Mouse (Mus musculus) adrenal gland, postnatal 36 days (tissue): ENCODE results near the gene Cfap57. TPM values are rescaled to one million over a fixed set of nuclear protein-coding genes. Genes with fewer than 3 reads are reported as not detected.
A peak's percentile ranks its signal among the peaks of the same experiment; 100 is the strongest.

Experiments
- DNase-seq, 2 experiments: peaks; one replicate each; pipeline ENCODE4 v3.0.0; 2021; ENCODE audit warnings: mixed read lengths in 1 of 2
- total RNA-seq, 2 experiments: library from RNA; stranded (reverse); gene quantifications; 2 replicates each; pipeline ENCODE4 v1.2.3; 2021

The Cfap57 gene
- total RNA-seq, 2 experiments from 2014 or later = not detected

GRCm38 (mm10) chr4:118564062-118564925, 56.3 kb downstream of the Cfap57 start:
- DNase-seq = no peak

- no peak for DNase-seq
Observed at GRCm38 (mm10) chr4:118553039-118553649, 67.4 kb downstream of the Cfap57 start.

GRCm38 (mm10) chr4:118548130-118548480, 72.5 kb downstream of the Cfap57 start:
- DNase-seq = peak in 1 of 2 experiments; percentile 11

GRCm38 (mm10) chr4:118547424-118548129, 73.0 kb downstream of the Cfap57 start:
- DNase-seq = peak in 1 of 2 experiments; percentile 42

GRCm38 (mm10) chr4:118544441-118545127, 76.0 kb downstream of the Cfap57 start:
- DNase-seq = no peak

DNA sequence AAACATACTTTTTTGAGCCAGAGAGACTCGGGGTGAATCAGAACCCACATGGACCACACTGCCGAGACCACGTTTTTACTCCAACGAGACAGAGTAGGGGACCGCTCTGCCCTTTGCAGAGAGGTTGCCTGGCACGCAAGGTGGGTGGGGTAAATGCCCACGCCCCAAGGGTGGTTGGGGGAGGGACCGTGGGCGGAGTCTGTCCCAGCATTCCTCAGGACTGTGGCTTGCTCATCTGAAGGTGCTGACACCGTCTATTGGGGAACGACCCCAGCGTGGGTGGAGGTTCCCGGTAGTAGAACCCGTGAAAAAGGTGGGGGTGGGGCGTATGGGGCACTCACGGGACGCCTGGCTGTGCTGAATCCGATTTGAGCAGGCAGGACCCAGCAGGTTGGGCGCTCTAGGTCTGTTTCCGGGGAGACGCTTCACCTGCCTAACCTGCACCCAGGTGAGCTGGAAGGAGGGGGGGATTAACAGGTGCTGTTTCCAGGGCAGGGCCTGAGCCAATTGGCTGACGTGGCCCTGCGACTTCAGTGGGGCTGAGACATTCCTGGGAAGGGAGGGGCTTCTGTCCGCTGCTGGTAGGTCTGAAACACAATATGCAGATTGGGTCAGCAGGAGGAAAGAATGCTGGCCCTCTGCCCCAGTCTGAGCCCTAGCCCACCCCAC, 76.9 kb downstream of the Cfap57 start, which contains the start of gene Tmem125:
Tmem125 (minus strand) TSS at position 453 of the 669 bp plus-strand sequence.
- DNase-seq = peak; percentile 73 to 81

GRCm38 (mm10) chr4:118543158-118543530, 77.4 kb downstream of the Cfap57 start:
- DNase-seq = peak; percentile 5 to 25

DNA sequence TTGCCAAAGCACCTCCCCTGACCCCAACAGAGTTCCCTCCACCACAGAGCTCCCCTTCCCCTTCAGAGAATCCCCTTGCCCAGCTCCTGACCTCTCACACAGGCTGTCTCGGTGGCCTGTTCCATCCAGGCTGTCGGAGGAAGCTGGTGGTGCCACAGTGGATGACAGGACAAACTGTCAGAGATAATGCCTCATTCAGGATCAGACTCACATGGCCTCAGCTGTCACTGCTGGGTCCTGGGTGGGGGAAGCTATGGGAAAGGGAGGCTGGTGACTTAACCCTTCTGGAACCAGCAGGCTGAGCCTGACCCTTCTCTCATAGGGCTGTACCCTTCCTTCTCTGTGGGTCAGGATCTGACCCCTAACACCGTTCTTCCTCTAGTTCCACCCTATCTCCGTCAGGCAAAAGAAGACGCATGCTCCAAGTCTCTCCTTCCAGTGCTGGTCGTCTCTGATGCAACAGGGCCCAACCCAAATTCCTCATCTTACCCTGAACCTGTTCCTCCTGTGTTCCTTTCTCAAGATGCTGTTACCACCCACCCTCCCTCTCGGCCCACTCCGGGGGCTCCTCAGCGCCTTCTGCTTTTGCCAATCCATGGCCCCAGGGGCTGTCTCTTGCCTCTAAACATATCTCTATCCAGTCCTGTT, 77.9 kb downstream of the Cfap57 start:
- DNase-seq = no peak

GRCm38 (mm10) chr4:118539904-118540303, 80.7 kb downstream of the Cfap57 start:
- no peak for DNase-seq

GRCm38 (mm10) chr4:118537801-118538200, 82.8 kb downstream of the Cfap57 start:
- DNase-seq = no peak

GRCm38 (mm10) chr4:118535610-118536009, 85.0 kb downstream of the Cfap57 start:
- DNase-seq = no peak

DNA sequence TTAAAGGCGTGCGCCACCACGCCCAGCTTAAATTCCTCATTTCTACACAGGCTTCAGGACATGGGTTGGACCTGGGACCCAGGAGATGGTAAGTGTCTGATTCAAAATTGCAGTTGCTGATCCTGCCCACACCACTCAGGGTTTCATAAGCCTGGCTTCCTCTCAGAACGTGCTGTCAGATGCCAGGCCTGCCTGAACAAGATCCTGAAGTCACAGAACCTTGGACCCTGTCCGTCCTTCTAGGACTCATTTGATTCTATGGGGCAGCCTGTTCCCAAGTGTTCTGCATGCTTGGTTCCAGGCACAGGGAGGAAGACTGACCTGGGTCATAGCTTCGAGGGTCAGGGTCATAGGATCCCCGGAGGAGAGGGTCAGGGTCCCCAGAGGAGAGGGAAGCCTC, 87.0 kb downstream of the Cfap57 start:
- DNase-seq = no peak

DNA sequence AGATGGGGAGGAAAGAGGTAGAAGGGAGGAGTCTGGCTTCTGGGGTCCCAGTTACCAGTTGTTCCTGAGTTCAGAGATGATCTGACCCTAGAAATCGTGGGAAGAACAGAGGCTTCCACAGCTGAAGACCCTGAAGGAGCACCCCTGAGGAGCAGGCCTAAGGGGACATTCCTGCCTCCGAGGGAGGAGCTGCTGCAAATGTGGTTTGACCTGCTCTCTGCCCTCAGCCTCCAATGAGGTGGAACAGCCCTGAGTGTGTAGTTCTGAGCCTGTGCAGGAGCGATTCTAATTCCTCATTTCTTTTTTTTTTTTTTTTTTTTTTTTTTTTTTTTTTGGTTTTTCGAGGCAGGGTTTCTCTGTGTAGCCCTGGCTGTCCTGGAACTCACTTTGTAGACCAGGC, 87.4 kb downstream of the Cfap57 start:
- DNase-seq = no peak

- no peak for DNase-seq
Observed at GRCm38 (mm10) chr4:118532663-118533062, 87.9 kb downstream of the Cfap57 start.

DNA sequence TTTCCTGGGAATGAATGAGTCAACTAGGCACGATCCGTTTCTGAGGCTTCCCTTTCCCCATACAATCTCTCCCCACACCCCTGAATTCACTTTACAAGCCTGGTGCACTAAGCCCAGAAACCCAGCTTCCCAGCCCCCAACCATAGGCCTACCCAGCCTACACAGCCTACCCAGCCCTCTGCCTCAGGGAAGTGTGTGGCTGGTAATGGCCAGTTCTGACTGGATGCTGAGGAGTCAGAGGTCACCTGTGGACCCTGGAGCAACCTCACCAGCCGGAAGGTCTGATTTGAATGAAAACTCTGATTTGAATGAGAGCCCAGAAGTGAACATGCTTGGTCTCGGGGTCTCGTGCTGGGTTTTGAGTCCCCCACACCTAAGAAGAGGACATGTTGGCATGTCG, 92.9 kb downstream of the Cfap57 start:
- no peak for DNase-seq

DNA sequence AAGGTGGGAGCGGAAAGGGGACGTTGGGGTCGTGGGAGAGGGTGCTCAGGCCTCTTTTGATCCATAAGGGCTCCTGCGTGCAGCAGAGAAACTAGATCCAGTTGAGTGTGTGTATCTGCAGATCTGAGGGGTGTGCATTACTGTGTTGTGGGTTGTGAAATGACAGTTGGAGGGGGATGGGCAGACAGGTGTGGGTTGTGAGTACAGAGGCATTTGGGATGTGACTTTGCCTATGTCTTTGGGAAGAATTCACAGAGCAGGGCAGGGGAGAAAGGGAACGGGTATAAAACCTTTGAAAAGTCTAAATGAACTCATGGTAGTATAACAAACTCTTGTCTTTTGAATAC, 93.3 kb downstream of the Cfap57 start:
- DNase-seq = no peak

- DNase-seq = no peak
Observed at GRCm38 (mm10) chr4:118526408-118527334, 93.9 kb downstream of the Cfap57 start, which contains the start of gene 2610528J11Rik. Gene 2610528J11Rik (plus strand): TSS chr4:118526999.

- DNase-seq = no peak
Observed at GRCm38 (mm10) chr4:118525779-118526178, 94.8 kb downstream of the Cfap57 start.

- DNase-seq = no peak
Observed at GRCm38 (mm10) chr4:118523976-118524375, 96.6 kb downstream of the Cfap57 start.

GRCm38 (mm10) chr4:118522248-118522647, 98.3 kb downstream of the Cfap57 start:
- no peak for DNase-seq
